Mouse (Mus musculus) yolk sac, embryonic 10.5 days (tissue): ENCODE measurements around the gene Alox12e.

Experiments
- DNase-seq: peaks from one replicate; pipeline ENCODE4 v3.0.0-alpha.2; 2017; ENCODE audit warnings: low spot score

Alox12e gene

DNA sequence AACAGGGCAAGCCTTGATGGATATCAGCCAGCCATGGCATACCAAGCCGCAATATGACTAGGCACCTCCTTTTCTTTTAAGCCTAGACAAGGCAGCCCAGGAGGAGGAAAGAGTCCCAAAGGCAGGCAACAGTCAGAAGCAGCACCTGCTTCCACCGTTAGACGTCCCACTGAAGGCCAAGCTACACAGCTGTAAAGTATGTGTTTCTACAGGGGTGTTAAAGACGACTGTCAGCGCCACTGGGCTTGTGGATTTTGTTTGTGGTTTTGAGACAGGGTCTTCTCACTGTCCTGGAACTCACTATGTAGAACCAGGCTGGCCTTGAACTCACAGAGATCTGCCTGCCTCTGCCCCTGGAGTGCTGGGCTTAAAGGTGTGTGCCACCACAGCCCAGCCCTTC is 36.7 kb downstream of the Alox12e start:
- no peak for DNase-seq

DNA sequence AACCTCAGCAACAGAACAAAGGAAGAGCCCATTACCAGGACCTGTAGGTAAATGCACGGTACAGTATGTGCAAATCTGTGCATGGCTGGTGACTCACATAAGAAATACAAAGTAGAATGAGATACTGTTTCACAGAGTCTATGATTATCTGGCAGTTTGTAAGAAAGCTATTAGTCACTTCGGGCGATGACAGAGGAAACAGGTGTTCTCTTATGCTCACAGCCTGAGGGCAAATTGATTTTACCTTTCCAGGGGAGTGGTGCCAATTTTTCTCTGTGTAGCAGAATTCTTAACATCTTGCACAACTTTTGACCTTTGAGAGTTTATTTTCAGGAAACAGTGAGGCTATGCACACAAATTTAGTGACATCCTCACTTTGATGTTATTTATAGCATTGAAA is 37.7 kb downstream of the Alox12e start:
- DNase-seq = no peak

DNA sequence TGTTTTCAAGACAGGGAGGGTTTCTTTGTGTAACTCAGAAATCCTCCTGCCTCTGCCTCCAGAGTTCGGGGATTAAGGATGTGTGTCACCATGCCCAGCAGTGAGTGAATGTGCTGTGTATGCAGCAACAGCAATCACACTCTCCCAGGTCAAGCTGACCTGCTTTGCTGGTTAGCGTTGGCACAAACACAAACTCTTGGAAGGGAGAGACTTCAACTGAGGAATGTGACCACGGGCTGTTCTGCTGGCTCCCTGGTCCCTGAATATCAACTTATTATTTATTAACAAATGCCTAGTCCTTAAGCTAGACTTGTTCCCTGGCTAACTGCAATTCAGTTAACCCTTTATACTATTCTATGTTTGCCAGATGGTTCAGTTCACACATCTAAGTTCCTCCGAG is 38.8 kb downstream of the Alox12e start:
- DNase-seq = no peak

DNA sequence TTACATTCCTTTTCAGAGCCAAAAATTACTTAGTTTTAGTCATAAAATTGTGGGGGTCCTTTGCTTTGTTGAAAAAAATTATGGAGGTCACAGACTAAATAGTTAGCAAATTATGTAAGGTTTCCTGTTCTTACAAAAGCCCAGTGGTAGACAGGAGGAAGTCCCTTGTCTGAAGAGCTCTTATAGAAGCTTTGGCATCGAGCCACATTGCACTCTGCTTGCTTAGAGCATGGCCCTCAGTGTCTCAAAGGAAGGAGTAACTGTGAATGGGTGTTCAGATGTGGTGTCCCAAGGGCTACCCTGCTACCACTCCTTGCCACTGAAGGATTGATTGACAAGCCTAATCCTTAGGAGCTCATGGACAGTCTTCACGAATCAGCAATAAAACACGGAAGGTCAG is 42.0 kb downstream of the Alox12e start:
- no peak for DNase-seq

DNA sequence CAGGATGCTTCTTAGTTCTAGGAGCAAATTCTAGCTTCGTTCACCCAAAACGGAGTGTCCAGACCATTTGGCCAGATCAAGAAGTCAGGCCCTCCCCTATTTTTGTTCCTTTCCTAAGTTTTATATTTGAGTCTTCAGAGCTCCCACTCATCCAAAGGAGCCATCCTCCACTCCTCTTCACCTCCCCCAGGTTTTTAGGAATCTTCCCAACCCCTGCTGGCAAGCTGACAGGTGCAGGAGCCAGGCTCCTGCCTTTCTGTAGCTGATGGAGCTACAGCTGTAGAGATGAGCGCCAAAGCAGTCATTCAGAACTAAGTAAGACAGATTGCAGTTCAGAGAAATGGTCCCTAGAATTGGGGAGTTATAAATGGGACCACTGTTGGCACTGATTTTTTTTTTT is 43.5 kb downstream of the Alox12e start:
- no peak for DNase-seq

DNA sequence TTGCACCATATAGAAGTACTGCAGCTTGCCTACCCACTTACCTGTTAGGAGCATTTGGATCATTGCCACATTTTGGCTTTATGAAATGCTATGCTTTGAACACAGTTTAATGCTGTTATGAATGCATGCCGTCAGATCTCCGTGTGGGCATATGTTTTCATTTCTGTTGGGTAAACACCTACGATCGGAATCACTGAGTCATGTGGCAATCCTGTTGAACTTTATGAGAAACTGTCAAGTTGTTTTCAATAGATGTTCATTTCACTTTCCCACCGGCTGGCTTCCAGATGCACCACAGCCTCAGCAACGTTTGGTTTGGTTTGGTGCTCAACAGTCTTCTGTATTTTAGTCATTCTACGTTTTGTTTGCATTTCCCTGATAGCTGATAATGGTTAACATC is 50.8 kb downstream of the Alox12e start:
- DNase-seq = no peak

DNA sequence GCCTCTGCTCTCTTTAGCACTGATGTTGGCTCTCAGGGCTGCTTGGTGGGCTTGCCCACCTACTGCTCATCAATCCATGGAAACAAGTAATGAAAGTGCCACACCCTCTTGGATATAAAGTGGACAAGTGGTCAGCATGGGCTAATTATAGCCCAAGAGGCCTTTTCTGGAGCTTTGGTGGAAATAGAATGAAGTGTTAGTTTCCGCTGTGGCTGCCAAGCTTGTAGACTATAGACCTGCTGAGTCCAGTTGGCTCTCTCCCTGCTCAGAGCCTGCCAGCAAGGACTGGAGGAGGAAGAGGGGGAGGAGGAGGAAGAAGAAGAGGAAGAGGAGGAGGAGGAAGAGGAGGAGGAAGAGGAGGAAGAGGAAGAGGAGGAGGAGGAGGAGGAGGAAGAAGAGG is 56.0 kb downstream of the Alox12e start:
- DNase-seq = no peak

DNA sequence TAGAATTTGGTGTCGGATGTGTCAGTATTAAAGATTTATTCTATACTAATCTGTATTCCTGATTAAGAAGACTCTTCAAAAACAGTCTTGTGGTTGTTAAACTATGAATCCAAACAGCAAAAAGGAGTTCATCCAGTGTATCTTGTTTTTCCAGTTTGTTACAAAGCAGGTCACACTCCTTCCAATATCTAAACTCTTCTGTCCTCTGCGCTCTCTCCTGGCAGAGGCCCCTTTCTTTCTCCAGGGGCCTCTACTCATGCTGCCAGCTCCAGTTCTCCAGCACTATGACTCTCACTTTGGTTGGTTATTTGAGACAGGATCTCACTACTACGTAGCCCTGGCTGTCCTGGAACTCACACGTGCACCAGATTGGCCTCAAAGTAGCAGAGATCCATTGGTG is 56.6 kb downstream of the Alox12e start:
- no peak for DNase-seq
